Mouse (Mus musculus) spleen, postnatal 10 days (tissue): ENCODE measurements around the gene Zfp738.
"Not testable (repeated sequence)": the region's sequence is repeated elsewhere in the genome, so short reads cannot be mapped to it uniquely, and the experiment has no call there.

ENCODE experiments used
- DNase-seq, 2 experiments: peaks; one replicate each; pipeline ENCODE4 v3.0.0; 2021 to 2022; ENCODE audit warnings: low spot score in 2 of 2

Gene Zfp738

DNA sequence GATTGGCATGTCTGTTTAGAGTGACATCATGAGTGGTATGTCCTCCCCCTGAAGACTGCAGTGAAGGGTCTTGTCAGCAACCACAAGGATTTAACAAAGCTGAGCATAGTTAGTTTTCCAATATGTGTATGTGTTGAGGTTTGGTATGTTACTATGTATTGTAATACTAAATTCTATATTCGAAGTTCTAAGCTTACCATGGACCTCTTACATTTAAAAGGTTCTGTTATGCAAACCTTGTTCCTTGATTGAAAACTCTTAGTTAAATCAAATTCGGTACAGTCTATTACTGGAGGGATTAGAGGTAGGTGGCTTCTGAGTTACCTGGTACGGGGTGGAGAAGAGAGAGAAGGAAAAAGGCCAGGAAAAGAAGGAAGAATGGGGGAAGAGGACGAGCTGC, at the start of gene Zfp738:
Zfp738 (minus strand) TSS at position 101 of the 400 bp plus-strand sequence.
- DNase-seq = no peak

DNA sequence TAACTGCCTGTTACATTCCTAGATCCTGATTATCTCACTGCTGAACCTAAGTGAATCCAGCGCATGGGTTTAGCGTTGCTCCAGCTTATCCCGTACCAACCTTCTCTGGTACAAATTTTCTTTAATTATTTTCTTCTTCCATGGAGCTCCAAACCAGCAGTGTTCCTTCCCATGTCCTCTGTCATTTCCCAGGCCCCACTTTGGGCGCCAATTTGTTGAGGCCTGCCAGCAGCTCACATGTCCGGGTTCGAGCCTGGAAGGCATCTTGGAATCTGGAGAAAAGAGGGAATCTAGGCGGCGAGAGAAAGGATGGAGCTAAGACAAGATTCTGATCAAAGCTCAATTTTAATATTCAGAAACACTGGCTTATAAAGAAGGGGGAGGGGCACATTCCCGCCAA, 47.5 kb upstream of the Zfp738 start:
- not testable (repeated sequence) for DNase-seq

DNA sequence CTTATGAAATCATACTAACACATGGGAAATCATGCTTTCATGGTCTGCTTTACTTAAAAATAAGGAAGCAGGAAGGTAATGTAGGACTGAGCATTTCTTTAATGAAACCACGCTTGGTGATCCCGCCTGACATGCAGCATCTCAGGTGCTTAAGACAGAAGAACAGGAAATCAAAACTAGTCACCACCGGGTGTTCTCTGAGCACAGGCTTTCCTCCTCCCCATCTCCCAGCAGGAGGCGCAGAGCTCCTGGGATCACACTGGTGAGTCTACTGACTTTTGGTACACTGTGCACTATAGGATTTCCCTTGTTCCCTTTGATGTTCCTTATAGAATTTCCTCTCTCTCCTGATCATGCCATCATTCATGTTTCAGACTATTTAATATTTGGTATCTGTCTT, 42.6 kb upstream of the Zfp738 start:
- DNase-seq = not testable (repeated sequence)

DNA sequence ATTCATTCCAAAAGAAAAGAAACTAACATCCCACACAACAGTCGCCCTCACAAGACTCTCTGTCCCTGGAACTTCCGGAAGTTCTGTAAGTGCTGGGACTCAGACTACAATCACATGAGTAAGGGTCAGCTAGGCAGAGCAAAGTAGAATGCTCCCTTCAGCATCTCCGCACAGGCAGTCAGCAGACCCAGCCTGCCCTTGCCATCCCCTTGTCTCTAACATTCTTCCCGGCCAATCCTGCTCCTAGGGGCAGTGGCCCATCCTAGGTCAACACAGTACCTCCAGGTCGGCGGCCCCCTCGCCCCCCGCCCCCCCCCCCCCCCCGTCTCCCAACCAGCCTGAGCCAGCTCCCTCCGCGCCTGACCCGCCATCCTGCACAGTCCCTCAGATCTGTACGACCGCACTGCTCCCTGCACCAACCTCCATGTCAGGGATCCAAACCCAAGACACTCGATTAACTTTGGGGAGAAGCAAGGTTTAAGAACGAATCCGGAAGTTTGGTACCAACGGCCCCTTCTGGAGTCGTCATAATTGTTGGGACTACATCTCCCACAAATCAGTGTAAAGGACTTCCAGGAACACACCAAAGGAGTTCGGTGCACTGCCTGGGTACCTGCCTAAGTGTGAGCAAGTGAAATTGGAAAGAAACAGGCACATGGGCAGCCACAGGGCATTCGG, 41.9 kb upstream of the Zfp738 start, which contains the start of gene Zfp65:
Zfp65 (minus strand) TSS at position 533 of the 678 bp plus-strand sequence.
- peak; percentile 12 to 26 for DNase-seq

DNA sequence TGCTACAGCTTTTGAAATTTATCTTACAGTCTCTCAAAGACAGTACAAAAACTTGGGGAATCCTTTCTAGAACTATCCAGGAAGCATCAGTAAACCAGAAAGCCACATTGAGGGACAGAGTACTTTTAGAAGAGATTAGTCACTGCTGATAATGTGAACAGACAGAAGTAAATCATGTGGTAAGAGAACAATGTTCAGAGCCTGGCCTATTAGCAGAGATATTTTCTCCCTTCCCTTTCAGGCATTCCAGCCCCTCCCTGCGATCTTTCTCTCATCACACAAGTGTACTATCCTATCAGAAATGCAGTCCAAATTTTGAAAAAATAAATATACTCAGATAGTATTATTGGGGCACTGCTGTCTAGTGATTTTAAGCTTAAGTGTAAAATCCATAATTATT, 41.2 kb upstream of the Zfp738 start:
- no peak for DNase-seq

DNA sequence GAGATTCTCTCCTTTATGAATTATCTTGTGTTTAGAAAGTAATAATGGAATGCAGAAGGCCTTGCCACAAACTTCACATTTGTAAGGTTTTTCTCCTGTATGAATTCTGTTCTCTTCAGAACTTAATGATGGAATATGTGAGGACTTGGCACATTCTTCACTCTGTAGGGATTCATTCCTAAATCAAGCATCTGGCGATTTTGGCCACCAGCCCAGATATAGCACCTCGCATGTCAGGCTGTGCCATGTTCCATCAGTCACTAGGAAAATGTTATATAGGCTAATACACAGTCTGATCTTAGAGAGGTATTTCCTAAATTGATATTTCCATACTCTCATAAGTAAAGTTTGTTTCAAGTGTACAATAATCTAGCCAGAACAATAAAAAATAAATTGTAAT, 38.5 kb upstream of the Zfp738 start:
- not testable (repeated sequence) for DNase-seq

DNA sequence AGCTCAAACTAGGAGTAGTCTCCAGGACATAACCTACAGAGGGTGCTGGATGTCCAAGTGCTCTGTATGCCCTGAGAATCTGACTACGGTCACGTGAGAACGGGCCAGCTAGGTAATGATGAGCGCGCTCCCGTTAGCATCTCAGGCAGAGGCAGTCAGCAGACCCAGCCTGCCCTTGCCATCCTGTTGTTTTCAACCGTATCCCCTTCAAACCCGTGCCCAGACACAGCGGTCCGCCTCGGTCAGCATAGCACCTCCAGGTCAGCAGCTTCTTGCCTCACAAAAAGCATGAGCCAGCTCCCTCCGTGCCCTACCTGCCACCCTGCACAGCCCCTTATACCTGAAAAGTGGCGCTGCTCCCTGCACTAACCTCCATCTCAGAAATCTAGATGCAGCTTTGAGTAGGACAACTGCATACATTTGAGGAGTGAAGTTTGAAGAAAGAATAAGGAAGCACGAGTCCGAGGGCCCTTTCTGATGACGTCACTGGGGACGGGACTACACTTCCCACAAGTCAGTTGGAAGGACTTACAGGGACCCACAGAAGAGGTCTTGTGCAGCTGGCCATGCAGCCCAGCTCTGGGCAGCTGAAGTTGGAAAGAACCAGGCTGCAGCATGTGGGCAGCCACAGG, 37.1 kb upstream of the Zfp738 start:
- peak; percentile 66 to 89 for DNase-seq

DNA sequence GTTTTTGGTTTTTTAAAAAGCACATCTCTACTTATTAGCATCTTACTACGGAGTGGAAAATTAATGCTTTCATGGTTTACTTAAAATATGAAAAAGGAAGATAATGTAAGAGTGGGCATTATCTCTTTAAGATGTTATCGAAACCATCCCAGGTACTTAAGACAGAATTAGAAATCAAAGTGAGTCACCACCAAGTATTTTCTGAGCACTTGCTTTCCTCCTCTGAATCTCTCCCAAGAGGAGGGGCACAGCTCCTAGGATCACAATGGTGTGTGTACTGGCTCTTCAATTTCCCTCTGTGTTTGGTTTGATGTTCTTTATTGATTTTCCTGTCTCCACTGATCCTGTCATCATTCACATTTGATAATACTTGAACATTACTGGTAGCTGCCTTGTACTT, 3.0 kb downstream of the Zfp738 start:
- DNase-seq = not testable (repeated sequence)

DNA sequence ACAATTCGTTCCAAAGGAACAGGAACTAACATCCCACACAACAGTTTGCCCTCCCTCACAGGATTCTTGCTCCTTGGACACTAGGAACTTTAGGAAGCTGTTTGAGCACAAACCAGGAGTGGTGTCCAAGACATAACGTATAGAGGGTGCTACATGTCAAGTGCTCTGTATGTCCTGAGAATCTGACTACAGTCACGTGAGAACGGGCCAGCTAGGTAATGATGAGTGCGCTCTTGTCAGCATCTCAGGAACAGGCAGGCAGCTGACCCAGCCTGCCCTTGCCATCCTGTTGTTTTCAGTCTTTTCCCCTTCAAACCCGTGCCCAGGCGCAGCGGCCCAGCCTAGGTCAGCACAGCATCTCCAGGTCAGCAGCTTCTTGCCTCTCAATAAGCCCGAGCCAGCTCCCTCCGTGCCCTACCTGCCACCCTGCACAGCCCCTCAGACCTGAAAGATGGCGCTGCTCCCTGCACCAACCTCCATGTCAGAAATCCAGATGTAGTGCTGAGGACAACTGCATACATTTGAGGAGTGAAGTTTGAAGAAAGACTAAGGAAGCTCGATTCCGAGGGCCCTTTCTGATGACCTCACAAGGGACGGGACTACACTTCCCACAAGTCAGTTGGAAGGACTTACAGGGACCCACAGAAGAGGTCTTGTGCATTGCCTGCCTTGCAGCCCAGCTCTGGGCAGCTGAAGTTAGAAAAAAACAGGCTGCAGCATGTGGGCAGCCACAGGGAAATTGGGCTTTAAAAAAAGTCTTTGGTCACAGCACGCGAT, 3.7 kb downstream of the Zfp738 start:
- DNase-seq = peak; percentile 57 to 82

DNA sequence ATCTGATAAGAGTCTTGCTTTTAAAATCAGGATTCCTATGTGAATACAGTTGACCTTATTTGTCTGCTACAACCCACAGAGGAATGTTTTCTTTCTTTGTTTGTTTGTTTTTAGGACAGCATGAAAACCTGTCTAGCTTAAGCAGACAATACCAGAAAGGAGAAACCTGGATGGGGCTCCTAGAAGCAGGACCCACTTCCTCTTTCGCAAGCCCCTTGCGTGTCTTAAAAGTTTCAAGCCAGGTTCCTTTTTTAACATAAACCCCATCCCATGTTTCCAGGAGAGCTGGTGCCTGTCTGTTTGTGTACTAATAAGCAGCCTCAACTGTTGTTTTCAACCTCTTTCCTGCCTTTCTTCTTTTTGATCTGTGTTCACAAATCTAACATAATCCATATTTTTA, 12.0 kb downstream of the Zfp738 start:
- no peak for DNase-seq

DNA sequence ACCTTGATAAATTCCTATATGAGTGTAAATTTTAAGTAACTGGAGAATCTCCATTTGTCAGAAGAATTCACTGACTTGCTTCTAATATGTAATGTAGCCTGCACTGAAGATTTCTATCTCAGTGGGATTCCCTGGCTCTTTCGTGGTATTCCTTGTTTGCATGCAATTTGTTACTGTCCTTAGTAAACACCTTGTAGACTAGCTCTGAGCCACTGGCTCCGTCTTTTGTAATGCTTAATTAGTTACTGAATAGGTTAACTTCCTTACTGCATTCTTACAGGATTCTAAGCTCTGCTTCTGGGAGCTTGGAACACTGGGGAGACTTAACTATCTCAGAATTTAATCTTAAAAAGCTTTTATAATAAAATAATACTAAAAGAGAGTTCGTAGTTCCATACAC, 34.4 kb downstream of the Zfp738 start:
- no peak for DNase-seq

DNA sequence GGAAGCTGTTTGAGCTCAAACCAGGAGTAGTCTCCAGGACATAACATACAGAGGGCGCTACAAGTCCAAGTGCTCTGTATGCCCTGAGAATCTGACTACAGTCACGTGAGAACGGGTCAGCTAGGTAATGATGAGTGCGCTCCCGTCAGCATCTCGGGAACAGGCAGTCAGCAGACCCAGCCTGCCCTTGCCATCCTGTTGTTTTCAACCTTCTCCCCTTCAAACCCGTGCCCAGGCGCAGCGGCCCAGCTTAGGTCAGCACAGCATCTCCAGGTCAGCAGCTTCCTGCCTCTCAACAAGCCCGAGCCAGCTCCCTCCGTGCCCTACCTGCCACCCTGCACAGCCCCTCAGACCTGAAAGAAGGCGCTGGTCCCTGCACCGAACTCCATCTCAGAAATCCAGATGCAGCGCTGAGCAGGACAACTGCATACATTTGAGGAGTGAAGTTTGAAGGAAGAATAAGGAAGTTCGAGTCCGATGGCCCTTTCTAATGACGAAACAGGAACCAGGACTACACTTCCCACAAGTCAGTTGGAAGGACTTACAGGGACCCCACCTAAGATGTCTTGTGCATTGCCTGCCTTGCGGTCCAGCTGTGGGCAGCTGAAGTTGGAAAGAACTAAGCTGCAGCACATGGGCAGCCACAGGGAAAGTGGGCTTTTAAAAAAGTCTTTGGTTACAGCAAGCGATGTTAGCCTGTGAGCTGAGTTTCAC, 49.4 kb downstream of the Zfp738 start, which contains the start of the genes Gm49345 and Zfp729a:
Gm49345 (minus strand) TSS at position 476 of the 714 bp plus-strand sequence.
Zfp729a (minus strand) TSS at position 498 of the 714 bp plus-strand sequence.
- peak; percentile 54 to 85 for DNase-seq

DNA sequence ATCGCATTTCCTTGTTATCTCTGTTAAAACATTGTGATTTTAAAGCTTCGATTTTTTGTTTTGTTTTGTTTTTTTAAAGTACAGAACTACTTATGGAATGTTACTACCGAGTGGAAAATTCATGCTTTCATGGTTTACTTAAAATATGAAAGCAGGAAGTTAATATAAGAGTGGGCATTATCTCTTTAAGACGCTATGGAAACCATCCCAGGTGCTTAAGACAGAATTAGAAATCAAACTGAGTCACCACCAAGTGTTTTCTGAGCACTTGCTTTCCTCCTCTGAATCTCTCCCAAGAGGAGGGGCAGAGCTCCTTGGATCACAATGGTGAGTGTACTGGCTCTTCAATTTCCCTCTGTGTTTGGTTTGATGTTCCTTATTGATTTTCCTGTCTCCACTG, 76.8 kb downstream of the Zfp738 start:
- DNase-seq = no peak

DNA sequence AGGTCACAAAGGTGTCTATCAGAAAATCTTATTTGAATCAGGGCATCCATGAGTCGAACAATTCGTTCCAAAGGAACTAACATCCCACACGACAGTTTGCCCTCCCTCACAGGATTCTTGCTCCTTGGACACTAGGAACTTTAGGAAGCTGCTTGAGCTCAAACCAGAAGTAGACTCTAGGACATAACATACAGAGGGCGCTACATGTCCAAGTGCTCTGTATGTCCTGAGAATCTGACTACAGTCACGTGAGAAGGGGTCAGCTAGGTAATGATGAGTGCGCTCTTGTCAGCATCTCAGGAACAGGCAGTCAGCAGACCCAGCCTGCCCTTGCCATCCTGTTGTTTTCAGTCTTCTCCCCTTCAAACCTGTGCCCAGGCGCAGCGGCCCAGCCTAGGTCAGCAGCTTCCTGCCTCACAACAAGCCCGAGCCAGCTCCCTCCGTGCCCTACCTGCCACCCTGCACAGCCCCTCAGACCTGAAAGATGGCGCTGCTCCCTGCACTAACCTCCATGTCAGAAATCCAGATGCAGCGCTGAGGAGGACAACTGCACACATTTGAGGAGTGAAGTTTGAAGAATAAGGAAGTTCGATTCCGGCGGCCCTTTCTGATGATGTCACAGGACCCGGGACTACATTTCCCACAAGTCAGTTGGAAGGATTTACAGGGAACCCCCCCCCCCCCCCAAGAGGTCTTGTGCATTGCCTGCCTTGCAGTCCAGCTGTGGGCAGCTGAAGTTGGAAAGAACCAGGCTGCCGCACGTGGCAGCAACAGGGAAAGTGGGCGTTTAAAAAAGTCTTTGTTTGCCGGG, 77.6 kb downstream of the Zfp738 start, which contains the start of gene Zfp729b:
Zfp729b (minus strand) TSS at position 642 of the 811 bp plus-strand sequence.
- DNase-seq = peak; percentile 79 to 92
